Mouse (Mus musculus) limb, embryonic 12.5 days (tissue): ENCODE results near the gene Ntrk2. TPM values are rescaled to one million over a fixed set of nuclear protein-coding genes. Genes with fewer than 3 reads are reported as not detected.

Experiments
- ATAC-seq: fragments of 200-750 bp; cut with Nextera tagmentation; 2 replicates; pipeline ENCODE4 v1.8.0; 2017; ENCODE audit warnings: low read depth, moderate TSS enrichment; ENCODE audit not compliant: insufficient number of reproducible peaks, insufficient read depth, low FRiP score, low TSS enrichment
- H3K27ac ChIP-seq: fragments of 300-500 bp; sonication (generic); 2 replicates; pipeline ENCODE4 v1.5.1; 2016; ENCODE audit warnings: mild to moderate bottlenecking, moderate library complexity
- H3K27me3 ChIP-seq: fragments of 300-500 bp; sonication (generic); 2 replicates; pipeline ENCODE4 v1.6.1; 2016; ENCODE audit warnings: mild to moderate bottlenecking, moderate library complexity
- H3K36me3 ChIP-seq: fragments of 300-500 bp; sonication (generic); 2 replicates; pipeline ENCODE4 v1.6.1; 2016; ENCODE audit warnings: mild to moderate bottlenecking, moderate library complexity
- H3K4me1 ChIP-seq: fragments of 300-500 bp; sonication (generic); replicated peaks from 2 replicates; pipeline ENCODE4 v1.6.1; 2016
- H3K4me2 ChIP-seq: fragments of 300-500 bp; sonication (generic); 2 replicates; pipeline ENCODE4 v1.6.1; 2016; ENCODE audit warnings: mild to moderate bottlenecking, moderate library complexity
- H3K4me3 ChIP-seq: fragments of 300-500 bp; sonication (generic); replicated peaks from 2 replicates; pipeline ENCODE4 v1.5.1; 2016; ENCODE audit warnings: mild to moderate bottlenecking
- H3K9ac ChIP-seq: fragments of 300-500 bp; sonication (generic); replicated peaks from 2 replicates; pipeline ENCODE4 v1.6.1; 2016; ENCODE audit warnings: mild to moderate bottlenecking, moderate library complexity
- H3K9me3 ChIP-seq: fragments of 300-500 bp; sonication (generic); 2 replicates; pipeline ENCODE4 v1.6.1; 2016; ENCODE audit warnings: mild to moderate bottlenecking, moderate library complexity
- WGBS: fragments of 180-500 bp; shearing (Covaris S2); methylation state at CpG from one replicate; pipeline ENCODE4 v1.1.7; 2016; 5-methylcytosine and 5-hydroxymethylcytosine counted together
- polyA plus RNA-seq: library from polyadenylated mRNA; unstranded; fragments of >200 nt; fragmentation: Nextera tagmentation; extraction: Ambion mirVana; gene quantifications from 2 replicates; pipeline ENCODE4 v1.2.1, GENCODE M21; 2016

Ntrk2 gene
- polyA plus RNA-seq, 1 experiment from 2014 or later: 4.9 TPM

DNA sequence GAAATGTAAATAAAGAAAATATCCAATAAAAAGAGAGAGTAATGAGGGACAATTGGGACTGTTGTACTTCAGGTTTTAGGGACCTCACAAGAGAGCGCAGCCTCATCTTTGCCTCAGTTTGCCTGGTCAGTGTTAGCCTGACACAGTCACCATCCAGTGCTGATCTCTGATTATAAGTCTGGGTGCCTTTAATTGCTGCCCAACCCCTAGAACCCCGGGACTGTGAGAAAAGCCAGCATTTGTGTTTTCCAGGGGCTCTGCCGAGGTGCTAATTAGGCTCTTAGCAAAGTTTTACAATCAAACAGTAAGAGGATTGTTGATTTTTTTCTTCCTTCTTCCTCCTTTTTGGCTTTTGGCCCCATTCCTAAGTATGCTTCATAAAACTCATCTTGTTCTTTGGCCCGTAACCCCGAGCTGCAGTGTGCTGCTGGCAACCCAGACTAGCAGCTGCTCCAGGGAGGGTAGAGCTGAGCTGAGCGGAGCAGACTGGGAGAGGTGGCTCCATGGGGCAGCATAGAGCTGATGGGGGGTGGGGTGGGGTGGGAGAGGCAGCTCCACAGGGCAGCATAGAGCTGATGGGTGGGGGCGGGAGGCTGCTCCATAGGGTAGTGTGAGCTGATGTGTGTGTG, 34.5 kb downstream of the Ntrk2 start:
- Histone ChIP-seq H3K36me3 (no peaks in the 10 kb centered on the region), H3K9me3 (no peaks in the 10 kb centered on the region), H3K4me3 (no peak overlapping the region), H3K27ac (no peak overlapping the region), H3K4me1 (peaks cover 13% of the 10 kb centered on the region), H3K4me2 (peak overlapping the region; percentile 27; the same call in 1 of the 2 replicates), H3K27me3 (no peaks in the 10 kb centered on the region), H3K9ac (no peak overlapping the region)
- whole genome bisulfite sequencing: 14% methylated on average over 6 of the region's 7 CpGs
- ATAC-seq: peak; percentile 63; the same call in 1 of the 2 replicates

DNA sequence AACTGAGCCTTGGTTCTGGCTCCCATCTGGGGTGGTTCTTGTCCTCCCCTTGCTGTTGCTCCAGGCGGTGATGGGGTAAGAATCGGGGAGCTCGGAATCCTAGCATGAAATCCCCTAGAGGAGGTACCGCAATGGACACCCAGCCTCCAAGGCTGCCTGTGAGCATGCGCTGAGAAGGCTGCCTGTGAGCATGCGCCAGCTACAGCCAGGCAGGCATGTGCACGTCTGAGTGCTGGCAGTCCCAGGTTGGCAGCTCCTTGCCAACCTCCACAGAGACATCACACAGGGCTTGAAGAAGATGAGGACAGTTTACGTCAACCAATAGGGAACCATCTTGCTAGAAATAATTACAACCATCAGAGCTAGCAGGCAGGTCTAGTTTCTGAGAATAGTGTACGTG, 37.5 kb downstream of the Ntrk2 start:
- no peak overlapping the region for H3K4me3 ChIP-seq
- ATAC-seq: no peak
- H3K4me2 ChIP-seq: no peak overlapping the region
- H3K27me3 ChIP-seq: no peaks in the 10 kb centered on the region
- no peak overlapping the region for H3K9ac ChIP-seq
- peaks cover 13% of the 10 kb centered on the region for H3K4me1 ChIP-seq
- H3K27ac ChIP-seq: no peak overlapping the region
- WGBS: 81% methylated on average over 9 of the region's 9 CpGs
- no peaks in the 10 kb centered on the region for H3K36me3 ChIP-seq
- H3K9me3 ChIP-seq: 0 out of 2 replicates have a peak, but pooled peaks cover 2% of the 10 kb centered on the region

- Histone ChIP-seq H3K27ac (no peak overlapping the region), H3K36me3 (no peaks in the 10 kb centered on the region), H3K4me1 (no peaks in the 10 kb centered on the region), H3K9me3 (0 out of 2 replicates have a peak, but pooled peaks cover 2% of the 10 kb centered on the region), H3K4me3 (no peak overlapping the region), H3K27me3 (no peaks in the 10 kb centered on the region), H3K4me2 (no peak overlapping the region), H3K9ac (no peak overlapping the region)
- no peak for ATAC-seq
- WGBS: 87% methylated on average over 4 of the region's 4 CpGs
Observed at GRCm38 (mm10) chr13:58848578-58848977, 42.2 kb downstream of the Ntrk2 start.

DNA sequence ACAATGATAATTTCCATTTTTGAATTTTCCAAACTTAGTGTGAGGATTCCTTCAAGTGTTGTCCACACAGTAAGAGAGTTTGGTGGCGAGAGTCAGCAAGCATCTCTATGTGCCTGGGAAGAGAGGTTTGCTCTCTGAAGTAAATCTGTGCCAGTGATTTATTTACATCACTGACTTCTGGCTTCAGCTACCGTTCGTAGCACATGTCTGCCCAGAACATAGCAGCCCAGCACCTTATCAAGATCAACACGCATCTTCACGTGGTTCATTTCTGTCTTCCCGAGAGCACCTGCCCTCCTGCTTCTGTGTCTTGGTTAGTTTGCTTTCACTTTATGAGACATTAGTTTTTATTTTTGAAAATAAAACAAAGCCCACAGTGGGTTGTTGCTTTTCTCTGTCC, 47.3 kb downstream of the Ntrk2 start:
- H3K4me3 ChIP-seq: no peak overlapping the region
- H3K36me3 ChIP-seq: no peaks in the 10 kb centered on the region
- H3K9me3 ChIP-seq: 0 out of 2 replicates have a peak, but pooled peaks cover under 1% of the 10 kb centered on the region
- H3K4me1 ChIP-seq: no peaks in the 10 kb centered on the region
- H3K4me2 ChIP-seq: no peak overlapping the region
- H3K27ac ChIP-seq: no peak overlapping the region
- no peak for ATAC-seq
- 86% methylated on average over 6 of the region's 6 CpGs for WGBS
- H3K9ac ChIP-seq: no peak overlapping the region
- no peaks in the 10 kb centered on the region for H3K27me3 ChIP-seq

DNA sequence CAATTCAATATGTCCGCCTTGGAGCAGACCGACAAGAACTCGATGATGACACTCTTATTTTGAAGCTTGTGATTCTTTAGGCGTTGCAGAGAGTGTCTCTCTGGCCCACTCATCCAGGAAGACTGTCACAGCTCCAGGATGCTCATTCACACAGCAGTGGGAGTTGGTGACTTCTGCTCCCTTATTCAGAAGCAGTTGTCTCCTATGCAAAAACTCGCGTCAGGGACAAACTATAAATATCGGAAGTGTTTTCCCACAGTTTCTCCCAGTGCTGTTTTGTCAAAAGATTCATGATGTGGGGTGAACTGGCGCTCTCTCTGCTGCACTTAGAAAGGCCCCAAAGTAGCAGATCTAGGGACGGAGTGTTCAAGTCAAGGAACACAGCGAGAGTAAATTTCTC, 59.9 kb downstream of the Ntrk2 start:
- Histone ChIP-seq H3K4me1 (peaks cover 4% of the 10 kb centered on the region; the same call in 1 of the 2 replicates), H3K9me3 (no peaks in the 10 kb centered on the region), H3K4me3 (no peak overlapping the region), H3K27ac (no peak overlapping the region), H3K36me3 (no peaks in the 10 kb centered on the region), H3K9ac (no peak overlapping the region), H3K4me2 (no peak overlapping the region), H3K27me3 (no peaks in the 10 kb centered on the region)
- no peak for ATAC-seq
- 94% methylated on average over 10 of the region's 10 CpGs for WGBS

DNA sequence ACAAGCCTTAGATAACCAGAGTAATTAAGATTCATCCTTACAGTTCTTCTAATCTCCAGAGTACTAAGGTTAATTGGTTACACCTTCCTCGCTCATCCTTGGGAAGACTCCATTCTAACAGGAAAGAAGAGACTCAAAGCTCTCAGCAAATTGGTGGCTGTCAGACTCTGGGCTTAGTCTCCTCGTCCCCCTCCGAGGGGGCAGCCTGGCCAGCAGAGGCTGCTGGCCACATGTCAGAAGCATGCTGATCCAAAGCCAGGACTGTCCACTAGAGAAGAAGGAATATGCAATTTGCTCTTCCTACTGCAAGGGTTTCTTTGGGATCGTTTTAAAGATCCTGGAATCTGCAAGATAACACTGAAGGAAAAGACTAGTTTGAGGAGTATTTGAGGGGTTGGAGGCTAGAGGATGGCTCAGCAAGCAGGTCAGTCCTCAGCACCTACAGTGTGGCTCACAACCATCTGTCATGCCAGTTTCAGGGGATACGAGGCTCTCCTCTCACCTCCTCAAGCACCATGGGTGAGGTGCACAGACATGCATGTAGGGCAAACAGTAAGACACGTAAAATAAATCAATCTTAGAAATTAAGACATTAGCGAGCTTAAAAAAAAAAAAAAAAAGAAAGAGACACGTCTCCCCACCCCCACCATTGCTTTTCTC, 60.5 kb downstream of the Ntrk2 start:
- Histone ChIP-seq H3K4me3 (no peak overlapping the region), H3K4me1 (peaks cover 4% of the 10 kb centered on the region; the same call in 1 of the 2 replicates), H3K36me3 (no peaks in the 10 kb centered on the region), H3K9ac (no peak overlapping the region), H3K9me3 (no peaks in the 10 kb centered on the region), H3K27ac (no peak overlapping the region), H3K27me3 (no peaks in the 10 kb centered on the region), H3K4me2 (no peak overlapping the region)
- ATAC-seq: no peak
- WGBS: 76% methylated on average over 8 of the region's 8 CpGs

DNA sequence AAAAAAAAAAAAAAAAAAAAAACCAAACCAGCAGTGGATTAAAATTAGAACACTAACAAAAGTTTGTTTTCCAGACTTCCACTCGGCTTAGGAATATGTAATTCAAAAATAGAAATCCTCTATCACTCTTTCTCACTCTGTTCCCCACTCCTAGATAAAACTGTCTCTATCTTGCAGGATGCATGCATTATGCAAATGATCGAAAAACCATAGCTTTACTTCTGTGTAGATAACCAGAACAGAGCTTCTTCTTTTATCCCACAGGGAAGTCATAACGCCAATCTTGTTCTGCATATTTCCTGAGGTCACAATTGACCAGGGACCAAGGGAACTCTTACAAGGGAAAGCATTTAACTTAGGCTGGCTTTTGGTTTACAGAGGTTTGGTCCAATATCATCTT, 76.1 kb downstream of the Ntrk2 start:
- H3K4me1 ChIP-seq: no peaks in the 10 kb centered on the region
- ATAC-seq: no peak
- no peak overlapping the region for H3K4me2 ChIP-seq
- no peak overlapping the region for H3K4me3 ChIP-seq
- whole genome bisulfite sequencing: 86% methylated on average over 3 of the region's 3 CpGs
- no peak overlapping the region for H3K9ac ChIP-seq
- no peaks in the 10 kb centered on the region for H3K9me3 ChIP-seq
- H3K27ac ChIP-seq: no peak overlapping the region
- no peaks in the 10 kb centered on the region for H3K36me3 ChIP-seq
- H3K27me3 ChIP-seq: no peaks in the 10 kb centered on the region

DNA sequence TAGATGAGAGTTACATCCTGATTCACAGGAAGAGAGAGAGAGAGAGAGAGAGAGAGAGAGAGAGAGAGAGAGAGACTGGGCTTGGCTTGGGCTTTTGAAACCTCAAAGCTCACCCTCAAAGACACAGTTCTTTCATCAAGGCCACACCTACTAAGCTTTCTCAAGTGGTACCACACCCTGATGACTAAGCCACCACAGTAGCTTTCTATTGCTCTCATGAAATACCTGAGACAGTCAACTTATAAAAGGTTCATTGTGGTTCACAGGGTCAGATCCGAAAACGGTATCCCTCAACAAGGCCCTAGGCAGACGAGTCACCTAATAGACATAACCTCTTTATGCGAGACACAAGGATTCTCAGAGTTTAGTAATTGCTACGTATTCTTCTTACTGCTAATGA, 76.5 kb downstream of the Ntrk2 start:
- H3K27me3 ChIP-seq: no peaks in the 10 kb centered on the region
- ATAC-seq: no peak
- H3K9me3 ChIP-seq: no peaks in the 10 kb centered on the region
- no peak overlapping the region for H3K9ac ChIP-seq
- 88% methylated on average over 5 of the region's 5 CpGs for WGBS
- H3K4me1 ChIP-seq: no peaks in the 10 kb centered on the region
- H3K36me3 ChIP-seq: no peaks in the 10 kb centered on the region
- H3K4me2 ChIP-seq: no peak overlapping the region
- H3K27ac ChIP-seq: no peak overlapping the region
- H3K4me3 ChIP-seq: no peak overlapping the region

DNA sequence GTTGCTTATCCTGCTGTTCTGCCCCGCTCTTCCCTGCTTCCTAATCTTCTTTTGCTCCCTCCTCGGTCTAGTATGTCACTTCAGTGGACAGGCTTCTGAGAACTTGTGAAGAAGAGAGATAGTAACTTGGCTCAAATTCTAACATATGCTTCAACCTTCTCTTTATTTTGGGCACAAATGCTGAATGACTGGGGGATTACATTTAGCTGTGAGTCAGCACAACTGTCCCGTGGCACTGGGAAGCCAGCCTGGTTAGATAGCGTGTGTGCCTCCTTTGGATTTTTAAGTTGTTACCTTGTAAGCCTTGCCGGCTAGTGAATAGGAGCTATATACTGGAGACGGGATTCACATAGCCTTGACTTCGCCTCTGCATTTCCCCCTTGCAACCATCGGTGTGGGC, 79.7 kb downstream of the Ntrk2 start:
- Histone ChIP-seq H3K4me3 (no peak overlapping the region), H3K36me3 (no peaks in the 10 kb centered on the region), H3K4me2 (no peak overlapping the region), H3K27ac (no peak overlapping the region), H3K9me3 (peaks cover 4% of the 10 kb centered on the region; the same call in 1 of the 2 replicates), H3K4me1 (no peaks in the 10 kb centered on the region), H3K27me3 (no peaks in the 10 kb centered on the region), H3K9ac (no peak overlapping the region)
- ATAC-seq: no peak
- WGBS: 90% methylated on average over 8 of the region's 8 CpGs

DNA sequence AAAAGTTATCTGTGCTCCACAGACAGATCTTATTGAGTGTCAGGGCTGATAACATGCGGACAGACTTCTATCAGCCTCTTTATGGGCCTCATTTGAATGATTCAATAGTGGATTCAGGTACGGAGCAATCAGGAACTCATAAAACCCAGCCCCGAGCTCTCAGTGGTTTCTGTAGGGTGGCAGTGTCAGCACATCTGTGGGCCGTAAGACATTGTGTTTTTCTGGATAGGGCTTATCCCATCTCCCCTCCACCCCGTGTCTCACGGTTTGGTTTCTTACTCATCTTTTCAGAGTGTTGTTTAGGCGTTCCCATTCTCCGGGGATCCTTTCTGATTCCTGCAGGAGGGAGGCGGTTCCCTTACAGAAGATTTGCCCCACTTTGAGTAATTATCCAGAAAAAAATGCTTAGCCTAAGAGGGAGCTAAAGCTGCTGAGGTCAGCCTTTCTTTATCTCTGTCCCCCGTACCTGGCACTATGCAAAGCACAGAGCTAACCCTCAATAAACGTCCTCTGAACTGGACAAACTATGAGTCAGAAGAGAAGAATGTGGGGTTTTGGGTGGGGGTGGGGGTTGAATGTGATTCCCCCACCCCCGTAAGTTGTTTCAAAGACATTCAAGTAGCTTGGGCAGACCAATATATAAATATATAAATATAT, 90.0 kb downstream of the Ntrk2 start:
- Histone ChIP-seq H3K4me1 (no peaks in the 10 kb centered on the region), H3K36me3 (no peaks in the 10 kb centered on the region), H3K27ac (no peak overlapping the region), H3K27me3 (no peaks in the 10 kb centered on the region), H3K4me2 (no peak overlapping the region), H3K4me3 (no peak overlapping the region), H3K9ac (no peak overlapping the region), H3K9me3 (0 out of 2 replicates have a peak, but pooled peaks cover 5% of the 10 kb centered on the region)
- no peak for ATAC-seq
- 72% methylated on average over 12 of the region's 12 CpGs for WGBS

GRCm38 (mm10) chr13:58899337-58899736, 93.0 kb downstream of the Ntrk2 start:
- Histone ChIP-seq H3K27me3 (no peaks in the 10 kb centered on the region), H3K27ac (no peak overlapping the region), H3K9me3 (0 out of 2 replicates have a peak, but pooled peaks cover 5% of the 10 kb centered on the region), H3K4me2 (no peak overlapping the region), H3K36me3 (no peaks in the 10 kb centered on the region), H3K4me1 (no peaks in the 10 kb centered on the region), H3K9ac (no peak overlapping the region), H3K4me3 (no peak overlapping the region)
- ATAC-seq: no peak
- WGBS: 93% methylated on average over 2 of the region's 2 CpGs
